Mouse (Mus musculus) brain, embryonic 14.5 days (tissue): Measurements from ENCODE around the gene Phox2b.

Experiments
- CTCF ChIP-seq: fragments of 200-500 bp; IDR thresholded peaks from 2 replicates; pipeline ENCODE4 v1.5.1; 2012; ENCODE audit warnings: inconsistent platforms, mild to moderate bottlenecking, moderate library complexity, borderline replicate concordance; ENCODE audit not compliant: insufficient read depth, insufficient read length; ENCODE audit errors: extremely low read depth
- POLR2A ChIP-seq: fragments of 200-500 bp; IDR thresholded peaks from 2 replicates; pipeline ENCODE4 v1.6.1; 2012; ENCODE audit warnings: mild to moderate bottlenecking, inconsistent platforms, borderline replicate concordance; ENCODE audit not compliant: poor library complexity, insufficient read depth, insufficient read length, severe bottlenecking; ENCODE audit errors: extremely low read depth

DNA sequence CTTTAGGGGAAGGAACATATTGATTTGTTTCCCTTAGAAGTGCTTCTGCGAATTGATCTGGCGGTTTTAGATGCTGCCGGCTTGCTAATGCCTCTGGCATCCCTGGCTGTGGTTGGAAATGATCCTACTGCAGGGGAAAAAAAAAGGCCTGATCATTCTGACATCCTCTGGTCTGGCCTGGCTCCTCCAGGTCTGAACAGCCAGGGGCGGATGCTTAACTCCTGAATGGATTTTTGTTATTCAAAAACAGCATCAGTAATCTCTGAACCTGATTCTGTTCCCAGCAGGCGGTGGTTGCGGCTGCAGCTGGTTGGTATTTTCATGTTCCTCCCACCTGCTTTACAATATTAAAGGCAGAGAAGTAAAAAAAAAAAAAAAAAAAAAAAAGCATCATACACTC lies 16.0 kb downstream of the Phox2b start:
- TF ChIP-seq POLR2A (no peak), CTCF (no peak)
